Comparison of ENCODE assay signal across 8 mouse cellular contexts in genomic region chr9:120377726-120378125, GRCm38 (mm10).
DNase-seq lines count a peak whose midpoint lies in the region; ATAC-seq and TF ChIP-seq lines count a peak whose summit lies in the region.
"Had no signal": no experiment of that assay in that cellular context is flagged by ENCODE, and none has a peak within 500 bp of the region (broad histone marks: within the 10 kb centered on the region; RNA-seq: fewer than 3 reads in every experiment).

No protein-coding gene starts in this region.

- TF ChIP-seq POLR2A in bone marrow macrophage, adult 2 months (IDR thresholded peaks at IDR 0.05; ENCODE audit: borderline replicate concordance, low read depth, low read length) = no peak
- TF ChIP-seq POLR2A in limb, embryonic 14.5 days (IDR thresholded peaks at IDR 0.05; ENCODE audit: borderline replicate concordance, extremely low read depth, insufficient read depth, insufficient read length) = no peak

- peak; percentile 39 to 47 for DNase-seq in layer of hippocampus, adult 8-10 months (ENCODE audit: low spot score in 2 of 2)
- DNase-seq in layer of hippocampus, adult 9-10 months (ENCODE audit: low spot score) = no peak
- peak; percentile 83 for DNase-seq in MN1 (ENCODE audit: low spot score)
- peak; percentile 6 for DNase-seq in fibroblast of lung, adult 2 months (ENCODE audit: low read depth)
- DNase-seq in limb, embryonic 14.5 days (ENCODE audit: low spot score) = peak; percentile 74
- DNase-seq in retina, embryonic 14.5 days (ENCODE audit: low spot score) = peak; percentile 86

- no peak overlapping the region for H3K27ac ChIP-seq in bone marrow macrophage, adult 2 months (ENCODE audit: insufficient read depth, low read depth, low read length)
- H3K27ac ChIP-seq in limb, embryonic 14.5 days (replicated peaks; ENCODE audit: low read depth, low read length) = no peak overlapping the region

- ATAC-seq in limb, embryonic 14.5 days (ENCODE audit: low FRiP score, low read depth) = no peak

- peak; percentile 42; the same call in 1 of the 2 replicates for TF ChIP-seq CTCF in bone marrow macrophage, adult 2 months (IDR thresholded peaks at IDR 0.05; ENCODE audit: low read depth, low read length)

- WGBS in limb, embryonic 14.5 days = 23% methylated on average over 11 of the region's 11 CpGs

- H3K4me2 ChIP-seq in limb, embryonic 14.5 days (replicated peaks; ENCODE audit: low read depth, low read length, severe bottlenecking) = no peak overlapping the region

- no peak overlapping the region for H3K9ac ChIP-seq in limb, embryonic 14.5 days (ENCODE audit: low read depth, low read length, severe bottlenecking)

- H3K9me3 ChIP-seq in limb, embryonic 14.5 days (ENCODE audit: control insufficient read depth, low read length) = no peaks in the 10 kb centered on the region

- no peaks in the 10 kb centered on the region for H3K36me3 ChIP-seq in limb, embryonic 14.5 days (ENCODE audit: control insufficient read depth, insufficient read depth, low read length)

- H3K4me3 ChIP-seq in bone marrow macrophage, adult 2 months (ENCODE audit: insufficient read depth, low read length) = no peak overlapping the region
- no peak overlapping the region for H3K4me3 ChIP-seq in limb, embryonic 14.5 days (replicated peaks; ENCODE audit: low read length)
- H3K4me3 ChIP-seq: myocyte had no signal

- no peaks in the 10 kb centered on the region for H3K27me3 ChIP-seq in limb, embryonic 14.5 days (ENCODE audit: control insufficient read depth, insufficient read depth, low read length)

- H3K4me1 ChIP-seq in bone marrow macrophage, adult 2 months (ENCODE audit: control insufficient read depth, insufficient read depth, low read length) = no peaks in the 10 kb centered on the region
- H3K4me1 ChIP-seq in limb, embryonic 14.5 days (ENCODE audit: control insufficient read depth, insufficient read depth, low read length) = no peaks in the 10 kb centered on the region
